Mouse (Mus musculus) frontal cortex, postnatal 10 days (tissue): ENCODE measurements around the gene Gm20903.
"Not testable (repeated sequence)": the region's sequence is repeated elsewhere in the genome, so short reads cannot be mapped to it uniquely, and the experiment has no call there.

Experiments
- DNase-seq, 2 experiments: peaks; one replicate each; pipeline ENCODE4 v3.0.0; 2022; ENCODE audit warnings: low spot score in 2 of 2, mixed read lengths in 1 of 2

The Gm20903 gene

DNA sequence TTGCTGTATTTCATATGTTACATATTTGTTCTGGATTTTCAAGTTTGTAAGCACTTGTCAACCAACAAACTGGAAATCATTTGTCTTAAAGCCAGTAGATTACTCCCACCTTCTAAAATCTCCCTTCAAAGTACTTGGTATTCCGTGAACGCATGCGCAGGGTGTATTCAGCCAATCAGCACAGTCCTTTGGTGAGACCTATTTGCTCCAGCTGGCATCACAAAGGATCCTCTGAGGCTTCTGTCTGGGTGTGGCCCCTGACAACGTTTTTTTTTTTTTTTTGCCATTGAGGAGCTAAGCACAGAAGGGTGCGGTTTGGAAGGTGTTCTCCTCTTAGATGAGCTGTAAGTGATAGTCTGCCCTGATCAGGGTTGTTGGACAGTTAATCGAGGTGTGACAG, at the start of gene Gm20903:
Gene Gm20903, plus strand, starts transcription at position 301 of the 400 bp plus-strand sequence.
- not testable (repeated sequence) for DNase-seq
